Mouse (Mus musculus) limb, embryonic 14.5 days (tissue): Measurements from ENCODE around the gene Btn2a2. TPM values are rescaled to one million over a fixed set of nuclear protein-coding genes. Genes with fewer than 3 reads are reported as not detected.

ENCODE experiments used
- ATAC-seq: fragments of 200-750 bp; cut with Nextera tagmentation; 2 replicates; pipeline ENCODE4 v1.8.0; 2017; ENCODE audit warnings: low read depth, moderate number of reproducible peaks, moderate TSS enrichment; ENCODE audit not compliant: low FRiP score
- DNase-seq: peaks from one replicate; pipeline ENCODE4 v3.0.0-alpha.2; 2015; ENCODE audit warnings: low spot score
- H3K27ac ChIP-seq: fragments of 300-500 bp; sonication (generic); replicated peaks from 2 replicates; pipeline ENCODE4 v1.5.1; 2014; ENCODE audit warnings: low read depth, mild to moderate bottlenecking, low read length, moderate library complexity, mixed read lengths
- H3K27me3 ChIP-seq: fragments of 300-500 bp; sonication (generic); 2 replicates; pipeline ENCODE4 v1.6.1; 2014; ENCODE audit warnings: low read length, mixed read lengths; ENCODE audit not compliant: control insufficient read depth, insufficient read depth
- H3K36me3 ChIP-seq: fragments of 300-500 bp; sonication (generic); 2 replicates; pipeline ENCODE4 v1.6.1; 2014; ENCODE audit warnings: mild to moderate bottlenecking, low read length, moderate library complexity, mixed read lengths; ENCODE audit not compliant: control insufficient read depth, insufficient read depth
- H3K4me1 ChIP-seq: fragments of 300-500 bp; sonication (generic); 2 replicates; pipeline ENCODE4 v1.6.1; 2014; ENCODE audit warnings: antibody characterized with exemption, low read length, mixed read lengths; ENCODE audit not compliant: control insufficient read depth, insufficient read depth
- H3K4me2 ChIP-seq: fragments of 300-500 bp; sonication (generic); replicated peaks from 2 replicates; pipeline ENCODE4 v1.6.1; 2014; ENCODE audit warnings: low read depth, mild to moderate bottlenecking, low read length, moderate library complexity; ENCODE audit not compliant: severe bottlenecking
- H3K4me3 ChIP-seq: fragments of 300-500 bp; sonication (generic); replicated peaks from 2 replicates; pipeline ENCODE4 v1.5.1; 2014; ENCODE audit warnings: low read length
- H3K9ac ChIP-seq: fragments of 300-500 bp; sonication (generic); 2 replicates; pipeline ENCODE4 v1.6.1; 2014; ENCODE audit warnings: mild to moderate bottlenecking, low read depth, low read length, moderate library complexity; ENCODE audit not compliant: severe bottlenecking
- H3K9me3 ChIP-seq: fragments of 300-500 bp; sonication (generic); 2 replicates; pipeline ENCODE4 v1.6.1; 2016; ENCODE audit warnings: low read length; ENCODE audit not compliant: control insufficient read depth
- POLR2A ChIP-seq: fragments of 200-500 bp; IDR thresholded peaks from 2 replicates; pipeline ENCODE4 v1.8.0; 2012; ENCODE audit warnings: inconsistent platforms, mild to moderate bottlenecking, moderate library complexity, borderline replicate concordance; ENCODE audit not compliant: insufficient read depth, insufficient read length; ENCODE audit errors: extremely low read depth
- WGBS: fragments of 180-500 bp; shearing (Covaris S2); extraction: QIAGEN DNeasy Blood & Tissue Kit; methylation state at CpG from one replicate; pipeline ENCODE4 v1.1.7; 2014; 5-methylcytosine and 5-hydroxymethylcytosine counted together
- polyA plus RNA-seq, 2 experiments: library from polyadenylated mRNA; depleted of rRNA in 1 of 2; stranded (reverse) in 1 of 2; unstranded in 1 of 2; fragments of >200 nt; fragmentation: Nextera tagmentation in 1 of 2; extraction: Ambion mirVana in 1 of 2; gene quantifications; 2 replicates each; pipeline versions ENCODE4 v1.2.1 to v1.2.3; 2012 to 2014

Btn2a2 gene
- polyA plus RNA-seq, 2 experiments, result 0.62 to 0.89 TPM

- H3K9me3 ChIP-seq, result no peaks in the 10 kb centered on the region
- no peak overlapping the region for H3K9ac ChIP-seq
- no peaks in the 10 kb centered on the region for H3K27me3 ChIP-seq
- no peaks in the 10 kb centered on the region for H3K36me3 ChIP-seq
- H3K4me1 ChIP-seq, result peaks cover 11% of the 10 kb centered on the region; the same call in 1 of the 2 replicates
- no peak overlapping the region for H3K27ac ChIP-seq
- WGBS, result 2% methylated on average over 9 of the region's 9 CpGs
- TF ChIP-seq POLR2A, result no peak
- ATAC-seq, result peak; percentile 78
- peak; percentile 82 for DNase-seq
- no peak overlapping the region for H3K4me2 ChIP-seq
- H3K4me3 ChIP-seq, result no peak overlapping the region
Measured at GRCm38 (mm10) chr13:23466911-23467310, 21.7 kb downstream of the Btn2a2 start.

- ATAC-seq, result no peak
Measured at GRCm38 (mm10) chr13:23466306-23466705, 22.4 kb downstream of the Btn2a2 start.

GRCm38 (mm10) chr13:23465600-23466109 lies 23.0 kb downstream of the Btn2a2 start, which contains the start of gene Btn1a1:
Gene Btn1a1, minus strand, starts transcription at chr13:23465901.
- Histone ChIP-seq H3K9me3 (no peaks in the 10 kb centered on the region), H3K4me2 (peak within 1 kb of the TSS; percentile 61), H3K9ac (peak within 1 kb of the TSS; percentile 38; the same call in 1 of the 2 replicates), H3K27me3 (no peaks in the 10 kb centered on the region), H3K27ac (no peak within 1 kb of the TSS), H3K4me1 (peaks cover 11% of the 10 kb centered on the region; the same call in 1 of the 2 replicates), H3K36me3 (no peaks in the 10 kb centered on the region), H3K4me3 (peak within 1 kb of the TSS; percentile 51)
- no peak for TF ChIP-seq POLR2A
- ATAC-seq (no peak), DNase-seq (no peak)
- WGBS, result 3% methylated on average over 7 of the region's 7 CpGs

More at GRCm38 (mm10) chr13:23466306-23466705, 22.4 kb downstream of the Btn2a2 start:
- Histone ChIP-seq H3K27me3 (no peaks in the 10 kb centered on the region), H3K4me2 (peak overlapping the region; percentile 61), H3K4me1 (peaks cover 11% of the 10 kb centered on the region; the same call in 1 of the 2 replicates), H3K27ac (no peak overlapping the region), H3K9me3 (no peaks in the 10 kb centered on the region), H3K4me3 (0 out of 2 replicates have a peak overlapping the region, but pooled peaks have one; percentile 1), H3K36me3 (no peaks in the 10 kb centered on the region), H3K9ac (no peak overlapping the region)
- no peak for TF ChIP-seq POLR2A
- WGBS, result 55% methylated on average over 1 of the region's 1 CpGs
- DNase-seq, result no peak

- peak overlapping the region; percentile 61 for H3K4me2 ChIP-seq
- H3K9ac ChIP-seq, result peak overlapping the region; percentile 38; the same call in 1 of the 2 replicates
- no peak overlapping the region for H3K27ac ChIP-seq
- peak overlapping the region; percentile 51 for H3K4me3 ChIP-seq
- H3K27me3 ChIP-seq, result no peaks in the 10 kb centered on the region
- no peaks in the 10 kb centered on the region for H3K36me3 ChIP-seq
- peaks cover 16% of the 10 kb centered on the region; the same call in 1 of the 2 replicates for H3K4me1 ChIP-seq
- DNase-seq (no peak), ATAC-seq (no peak)
- no peak for TF ChIP-seq POLR2A
- 1% methylated on average over 11 of the region's 11 CpGs for whole genome bisulfite sequencing
- no peaks in the 10 kb centered on the region for H3K9me3 ChIP-seq
Measured at GRCm38 (mm10) chr13:23464841-23465366, 23.8 kb downstream of the Btn2a2 start.

GRCm38 (mm10) chr13:23464224-23464637 lies 24.4 kb downstream of the Btn2a2 start:
- peak overlapping the region; percentile 57 for H3K9ac ChIP-seq
- ATAC-seq (no peak), DNase-seq (no peak)
- H3K9me3 ChIP-seq, result no peaks in the 10 kb centered on the region
- H3K27ac ChIP-seq, result no peak overlapping the region
- no peaks in the 10 kb centered on the region for H3K36me3 ChIP-seq
- H3K4me1 ChIP-seq, result peaks cover 17% of the 10 kb centered on the region; the same call in 1 of the 2 replicates
- H3K4me2 ChIP-seq, result peak overlapping the region; percentile 61
- no peaks in the 10 kb centered on the region for H3K27me3 ChIP-seq
- WGBS, result under 1% methylated on average over 29 of the region's 29 CpGs
- no peak for TF ChIP-seq POLR2A
- H3K4me3 ChIP-seq, result peak overlapping the region; percentile 51
